Mouse (Mus musculus) embryonic fibroblast, embryonic 13.5 days (primary cell): ENCODE data around the gene Ppp1r12b.

Source experiments
- CTCF ChIP-seq: IDR thresholded peaks from 2 replicates; pipeline ENCODE4 v1.5.1; 2011; ENCODE audit warnings: mild to moderate bottlenecking, control low read depth, low read length, moderate library complexity, borderline replicate concordance; ENCODE audit not compliant: insufficient read depth
- POLR2A ChIP-seq: IDR thresholded peaks from 2 replicates; pipeline ENCODE4 v1.6.1; 2011; ENCODE audit warnings: low read depth, mild to moderate bottlenecking, control low read depth, low read length, moderate library complexity

DNA sequence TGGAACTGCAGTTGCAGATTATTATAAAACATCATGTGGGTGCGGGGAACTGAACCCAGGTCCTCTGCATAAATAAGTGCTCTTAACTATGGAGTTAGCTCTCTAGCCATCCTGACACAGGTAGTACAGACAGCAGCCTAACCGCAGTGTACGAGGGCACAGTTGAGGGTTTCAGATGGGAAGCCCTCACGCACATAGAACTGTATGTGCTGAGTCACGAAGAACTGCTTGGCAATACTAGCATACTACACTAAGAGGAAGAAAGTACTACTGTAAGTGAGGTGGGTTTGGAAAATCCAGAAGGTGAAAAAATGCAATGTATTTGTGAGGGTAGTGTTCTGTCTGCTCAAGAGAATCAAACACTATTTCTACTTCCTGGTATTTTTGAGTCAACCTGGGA lies 185.4 kb downstream of the Ppp1r12b start:
- TF ChIP-seq CTCF (no peak), POLR2A (no peak)
